Comparison of ENCODE assay signal across 8 mouse cellular contexts in the genomic region with DNA sequence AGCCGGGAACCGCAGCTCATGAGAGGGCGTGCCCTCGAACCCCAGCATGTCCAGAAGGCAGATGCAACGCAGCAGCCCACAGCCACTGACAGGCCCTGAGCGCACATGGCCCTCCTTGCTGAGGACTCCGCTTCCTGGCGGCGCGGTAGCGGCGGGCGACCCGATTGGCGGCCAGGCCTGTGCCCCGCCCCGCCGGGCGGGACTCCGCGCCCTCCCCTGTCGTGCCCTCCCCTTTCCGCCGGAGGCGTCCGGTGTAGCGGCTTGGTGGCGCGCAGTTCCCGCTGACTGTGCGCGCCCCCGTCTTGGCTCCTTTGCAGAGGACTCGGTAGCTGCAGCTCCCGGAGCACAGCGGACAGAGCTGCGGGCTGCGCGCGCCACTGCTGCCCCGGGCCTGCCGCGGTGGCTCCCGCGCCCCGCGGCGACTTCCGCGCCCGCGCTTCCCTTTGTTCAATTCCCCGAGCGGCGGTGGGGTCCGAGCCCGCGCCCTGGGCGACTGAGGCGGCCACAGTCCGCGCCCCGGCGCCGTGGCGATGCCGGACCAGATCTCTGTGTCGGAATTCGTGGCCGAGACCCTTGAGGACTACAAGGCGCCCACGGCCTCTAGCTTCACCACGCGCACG.
A peak's percentile ranks its signal among the peaks of the same experiment; 100 is the strongest.
DNase-seq lines count a peak whose midpoint lies in the region; ATAC-seq lines count a peak whose summit lies in the region.
"Not testable (repeated sequence)": the region's sequence is repeated elsewhere in the genome, so short reads cannot be mapped to it uniquely, and the experiment has no call there.

No protein-coding gene starts in this region.

- H3K4me1 ChIP-seq in forebrain, embryonic 10.5 days; heart, embryonic 12.5 days (replicated peaks); megakaryocyte, embryonic 14.5 days: not testable (repeated sequence)

- intact Hi-C loops in left cerebral cortex, postnatal 36 days (cut with DNase I), result not testable (repeated sequence)

- peak; percentile 77 for DNase-seq in adrenal gland, postnatal 25 days
- peak; percentile 46 for DNase-seq in forebrain, embryonic 10.5 days (ENCODE audit: extremely low spot score, low spot score)
- DNase-seq in kidney, adult 8-10 months, result peak; percentile 39 to 42
- peak; percentile 50 to 80 for DNase-seq in left cerebral cortex, postnatal 36 days (ENCODE audit: low spot score in 2 of 2)
- peak; percentile 80 for DNase-seq in right cerebral cortex, postnatal 25 days
- DNase-seq in urinary bladder, adult 2 months (ENCODE audit: low spot score), result peak; percentile 69

- H3K4me3 ChIP-seq in forebrain, embryonic 10.5 days, result peak overlapping the region; percentile 49
- peak overlapping the region; percentile 56 for H3K4me3 ChIP-seq in heart, embryonic 12.5 days
- peak overlapping the region; percentile 82 for H3K4me3 ChIP-seq in megakaryocyte, embryonic 14.5 days (replicated peaks)

- H3K9ac ChIP-seq in heart, embryonic 12.5 days, result peak overlapping the region; percentile 41; the same call in 1 of the 2 replicates

- H3K9me3 ChIP-seq in forebrain, embryonic 10.5 days, result peaks cover 31% of the 10 kb centered on the region
- peaks cover 21% of the 10 kb centered on the region for H3K9me3 ChIP-seq in heart, embryonic 12.5 days (replicated peaks)
- peaks cover 12% of the 10 kb centered on the region for H3K9me3 ChIP-seq in megakaryocyte, embryonic 14.5 days

- peak overlapping the region; percentile 51; the same call in 1 of the 2 replicates for H3K27ac ChIP-seq in forebrain, embryonic 10.5 days
- not testable (repeated sequence) for H3K27ac ChIP-seq in heart, embryonic 12.5 days (ENCODE audit: poor library complexity, severe bottlenecking)

- H3K4me2 ChIP-seq in heart, embryonic 12.5 days, result peak overlapping the region; percentile 57

- 9% methylated on average over 70 of the region's 75 CpGs for WGBS in forebrain, embryonic 10.5 days
- WGBS in heart, embryonic 12.5 days, result 3% methylated on average over 70 of the region's 75 CpGs

- ATAC-seq in heart, embryonic 12.5 days (ENCODE audit: insufficient number of reproducible peaks, low FRiP score), result 0 out of 2 replicates have a peak, but pooled peaks have one; percentile 63

- H3K36me3 ChIP-seq in forebrain, embryonic 10.5 days (replicated peaks); heart, embryonic 12.5 days; megakaryocyte, embryonic 14.5 days (replicated peaks; ENCODE audit: low read length): not testable (repeated sequence)

- H3K27me3 ChIP-seq in forebrain, embryonic 10.5 days (ENCODE audit: poor library complexity, severe bottlenecking); heart, embryonic 12.5 days (replicated peaks); megakaryocyte, embryonic 14.5 days (replicated peaks): not testable (repeated sequence)
